Mouse (Mus musculus): ENCODE measurements around the gene Abca8b.

DNA sequence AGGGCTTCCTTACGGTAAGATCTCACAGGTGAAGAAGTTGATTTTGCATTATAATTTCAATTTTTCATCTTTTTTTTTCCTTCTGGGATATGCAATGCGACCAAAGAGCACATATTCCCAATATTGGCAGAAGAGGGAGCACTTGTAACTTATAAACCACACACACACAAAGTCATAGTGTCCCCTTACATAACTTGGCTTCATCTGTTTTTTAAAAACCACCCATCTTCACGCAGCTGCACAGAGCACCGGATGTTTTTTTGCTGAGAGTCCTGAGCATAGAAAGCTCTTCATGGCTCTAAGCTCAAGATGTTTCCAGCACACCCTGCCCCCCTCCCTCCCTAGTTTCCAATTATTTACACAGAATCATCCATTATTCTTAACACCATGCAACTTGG is 103.7 kb downstream of the Abca8b start:
- TF ChIP-seq CTCF (IDR thresholded peaks at IDR 0.05; ENCODE audit: insufficient read depth, low read depth, low read length), result no peak
- TF ChIP-seq POLR2A (IDR thresholded peaks at IDR 0.05; ENCODE audit: insufficient read depth, low read depth, low read length), result no peak
